In genomic region chr8:6583337-6584096, GRCm38 (mm10) we compare ENCODE assay signal across 29 mouse cellular contexts.
"Had no signal": no experiment of that assay in that cellular context is flagged by ENCODE, and none has a peak within 500 bp of the region (broad histone marks: within the 10 kb centered on the region; RNA-seq: fewer than 3 reads in every experiment).

No protein-coding gene starts in this region.

- H3K27ac ChIP-seq: embryonic facial prominence, embryonic 10.5 days; embryonic facial prominence, embryonic 12.5 days; embryonic facial prominence, embryonic 13.5 days; embryonic facial prominence, embryonic 15.5 days; forebrain, embryonic 10.5 days; forebrain, embryonic 12.5 days; forebrain, embryonic 13.5 days; forebrain, embryonic 15.5 days; gastrocnemius, adult 2 months; heart, adult 2 months had no signal

- H3K36me3 ChIP-seq: embryonic facial prominence, embryonic 10.5 days; embryonic facial prominence, embryonic 12.5 days; embryonic facial prominence, embryonic 13.5 days; embryonic facial prominence, embryonic 15.5 days; forebrain, embryonic 10.5 days; forebrain, embryonic 12.5 days; forebrain, embryonic 15.5 days had no signal

- H3K27me3 ChIP-seq: embryonic facial prominence, embryonic 12.5 days; embryonic facial prominence, embryonic 13.5 days; embryonic facial prominence, embryonic 15.5 days; forebrain, embryonic 12.5 days; forebrain, embryonic 13.5 days; forebrain, embryonic 15.5 days had no signal

- H3K4me1 ChIP-seq: embryonic facial prominence, embryonic 10.5 days; embryonic facial prominence, embryonic 12.5 days; embryonic facial prominence, embryonic 13.5 days; embryonic facial prominence, embryonic 15.5 days; forebrain, embryonic 10.5 days; forebrain, embryonic 12.5 days; forebrain, embryonic 13.5 days; forebrain, embryonic 15.5 days had no signal

- H3K4me2 ChIP-seq: embryonic facial prominence, embryonic 12.5 days; embryonic facial prominence, embryonic 13.5 days; embryonic facial prominence, embryonic 15.5 days; forebrain, embryonic 12.5 days; forebrain, embryonic 13.5 days; forebrain, embryonic 15.5 days had no signal

- H3K9me3 ChIP-seq: embryonic facial prominence, embryonic 10.5 days; embryonic facial prominence, embryonic 12.5 days; embryonic facial prominence, embryonic 13.5 days; embryonic facial prominence, embryonic 15.5 days; forebrain, embryonic 10.5 days; forebrain, embryonic 12.5 days; forebrain, embryonic 15.5 days had no signal

- ATAC-seq: forebrain, embryonic 13.5 days; forebrain, embryonic 14.5 days; forebrain, embryonic 15.5 days; forebrain, embryonic 16.5 days; forebrain, postnatal 0 days had no signal

- H3K9ac ChIP-seq: embryonic facial prominence, embryonic 12.5 days; embryonic facial prominence, embryonic 13.5 days; embryonic facial prominence, embryonic 15.5 days; forebrain, embryonic 12.5 days; forebrain, embryonic 13.5 days; forebrain, embryonic 15.5 days; forebrain, postnatal 0 days had no signal

- DNase-seq: cerebellum, adult 2 months; cerebellum, adult 8-10 months; cerebellum, adult 9-10 months; cerebellum, adult 9-11 months; cerebellum, postnatal 10 days; cerebellum, postnatal 14 days; cerebellum, postnatal 25 days; cerebellum, postnatal 36 days; embryo, embryonic 11 days; forebrain, postnatal 0 days; gastrocnemius, adult 2 months; gastrocnemius, postnatal 10 days; gastrocnemius, postnatal 14 days; gastrocnemius, postnatal 25 days; gastrocnemius, postnatal 36 days; heart, adult 11 months; heart, adult 18-20 months; heart, adult 2 months had no signal

- H3K4me3 ChIP-seq: embryonic facial prominence, embryonic 10.5 days; embryonic facial prominence, embryonic 12.5 days; embryonic facial prominence, embryonic 13.5 days; embryonic facial prominence, embryonic 15.5 days; erythroblast, embryonic 14.5 days; forebrain, embryonic 10.5 days; forebrain, embryonic 12.5 days; forebrain, embryonic 13.5 days; forebrain, embryonic 15.5 days; gastrocnemius, adult 2 months; heart, adult 2 months had no signal
